Comparison of ENCODE assay signal across 21 mouse cellular contexts in genomic region chr7:71234176-71234769, GRCm38 (mm10).
DNase-seq lines count a peak whose midpoint lies in the region; ATAC-seq and TF ChIP-seq lines count a peak whose summit lies in the region.
"Had no signal": no experiment of that assay in that cellular context is flagged by ENCODE, and none has a peak within 500 bp of the region (broad histone marks: within the 10 kb centered on the region; RNA-seq: fewer than 3 reads in every experiment).

No protein-coding gene starts in this region.

- H3K36me3 ChIP-seq in heart, embryonic 13.5 days, result no peaks in the 10 kb centered on the region
- H3K36me3 ChIP-seq in heart, embryonic 12.5 days, result no peaks in the 10 kb centered on the region
- H3K36me3 ChIP-seq in kidney, postnatal 0 days (ENCODE audit: insufficient read depth, low read length), result no peaks in the 10 kb centered on the region
- H3K36me3 ChIP-seq in forebrain, postnatal 0 days (ENCODE audit: insufficient read depth), result no peaks in the 10 kb centered on the region
- H3K36me3 ChIP-seq: forebrain, embryonic 10.5 days; limb, embryonic 13.5 days; liver, embryonic 13.5 days; midbrain, embryonic 10.5 days had no signal

- H3K9me3 ChIP-seq in heart, embryonic 13.5 days, result no peaks in the 10 kb centered on the region
- H3K9me3 ChIP-seq in heart, embryonic 12.5 days (replicated peaks), result no peaks in the 10 kb centered on the region
- H3K9me3 ChIP-seq in kidney, postnatal 0 days (replicated peaks; ENCODE audit: low read length), result no peaks in the 10 kb centered on the region
- no peaks in the 10 kb centered on the region for H3K9me3 ChIP-seq in forebrain, postnatal 0 days (ENCODE audit: low read length)
- H3K9me3 ChIP-seq: forebrain, embryonic 10.5 days; limb, embryonic 13.5 days; liver, embryonic 13.5 days; midbrain, embryonic 10.5 days had no signal

- no peak overlapping the region for H3K9ac ChIP-seq in heart, embryonic 13.5 days
- no peak overlapping the region for H3K9ac ChIP-seq in heart, embryonic 12.5 days
- no peak overlapping the region for H3K9ac ChIP-seq in kidney, postnatal 0 days (ENCODE audit: low read depth, low read length)
- H3K9ac ChIP-seq in forebrain, postnatal 0 days, result no peak overlapping the region
- H3K9ac ChIP-seq: limb, embryonic 13.5 days; liver, embryonic 13.5 days had no signal

- peak; percentile 73 for DNase-seq in kidney, postnatal 0 days (ENCODE audit: low spot score)
- DNase-seq in kidney, adult 11 months, result no peak
- peak; percentile 10 for DNase-seq in retina, embryonic 14.5 days (ENCODE audit: low spot score)
- no peak for DNase-seq in retina, postnatal 1 day
- DNase-seq in forebrain, postnatal 0 days, result no peak
- DNase-seq: adrenal gland, postnatal 14 days; cerebellum, adult 11 months; cerebellum, postnatal 10 days; heart, postnatal 4 days; layer of hippocampus, postnatal 36 days; liver, embryonic 13.5 days; right cerebral cortex, postnatal 4 days; thymus, adult 18-20 months had no signal

- H3K27me3 ChIP-seq in heart, embryonic 13.5 days (replicated peaks), result 0 out of 2 replicates have a peak, but pooled peaks cover 7% of the 10 kb centered on the region
- H3K27me3 ChIP-seq in heart, embryonic 12.5 days (replicated peaks), result peaks cover 8% of the 10 kb centered on the region
- no peaks in the 10 kb centered on the region for H3K27me3 ChIP-seq in kidney, postnatal 0 days (ENCODE audit: insufficient read depth, low read length)
- no peaks in the 10 kb centered on the region for H3K27me3 ChIP-seq in forebrain, postnatal 0 days (ENCODE audit: insufficient read depth, low read length)
- H3K27me3 ChIP-seq: CH12.LX; limb, embryonic 13.5 days; liver, embryonic 13.5 days had no signal

- no peak overlapping the region for H3K4me3 ChIP-seq in heart, embryonic 13.5 days
- H3K4me3 ChIP-seq in heart, embryonic 12.5 days, result no peak overlapping the region
- no peak overlapping the region for H3K4me3 ChIP-seq in kidney, postnatal 0 days (replicated peaks; ENCODE audit: low read depth, low read length)
- H3K4me3 ChIP-seq in forebrain, postnatal 0 days (ENCODE audit: low read depth, low read length), result no peak overlapping the region
- H3K4me3 ChIP-seq: forebrain, embryonic 10.5 days; limb, embryonic 13.5 days; liver, embryonic 13.5 days; midbrain, embryonic 10.5 days had no signal

- no peak for TF ChIP-seq CTCF in kidney, postnatal 0 days (IDR thresholded peaks at IDR 0.05; ENCODE audit: low read depth)
- no peak for TF ChIP-seq CTCF in forebrain, postnatal 0 days (IDR thresholded peaks at IDR 0.05; ENCODE audit: low read depth)

- WGBS in heart, embryonic 13.5 days, result 76% methylated on average over 5 of the region's 5 CpGs
- WGBS in heart, embryonic 12.5 days, result 85% methylated on average over 5 of the region's 5 CpGs
- WGBS in kidney, postnatal 0 days, result 61% methylated on average over 5 of the region's 5 CpGs
- 69% methylated on average over 5 of the region's 5 CpGs for WGBS in forebrain, postnatal 0 days

- H3K4me2 ChIP-seq in heart, embryonic 13.5 days, result no peak overlapping the region
- no peak overlapping the region for H3K4me2 ChIP-seq in heart, embryonic 12.5 days
- no peak overlapping the region for H3K4me2 ChIP-seq in kidney, postnatal 0 days (ENCODE audit: low read length)
- H3K4me2 ChIP-seq in forebrain, postnatal 0 days (ENCODE audit: low read depth), result no peak overlapping the region
- H3K4me2 ChIP-seq: limb, embryonic 13.5 days; liver, embryonic 13.5 days had no signal

- peak overlapping the region; percentile 67; the same call in 1 of the 2 replicates for H3K27ac ChIP-seq in heart, embryonic 13.5 days (replicated peaks)
- no peak overlapping the region for H3K27ac ChIP-seq in heart, embryonic 12.5 days (ENCODE audit: poor library complexity, severe bottlenecking)
- H3K27ac ChIP-seq in kidney, postnatal 0 days, result peak overlapping the region; percentile 55
- H3K27ac ChIP-seq in forebrain, postnatal 0 days (ENCODE audit: low read depth, low read length), result no peak overlapping the region
- H3K27ac ChIP-seq: forebrain, embryonic 10.5 days; limb, embryonic 13.5 days; liver, embryonic 13.5 days; macrophage; midbrain, embryonic 10.5 days had no signal

- H3K4me1 ChIP-seq in heart, embryonic 13.5 days, result peaks cover 57% of the 10 kb centered on the region
- peaks cover 29% of the 10 kb centered on the region for H3K4me1 ChIP-seq in heart, embryonic 12.5 days (replicated peaks)
- H3K4me1 ChIP-seq in kidney, postnatal 0 days (replicated peaks; ENCODE audit: insufficient read depth, low read length), result peaks cover 7% of the 10 kb centered on the region
- no peaks in the 10 kb centered on the region for H3K4me1 ChIP-seq in forebrain, postnatal 0 days (ENCODE audit: insufficient read depth)
- H3K4me1 ChIP-seq: liver, embryonic 13.5 days had no signal

- ATAC-seq in heart, embryonic 13.5 days (ENCODE audit: extremely low read depth, insufficient number of reproducible peaks, low FRiP score, low TSS enrichment), result no peak
- no peak for ATAC-seq in heart, embryonic 12.5 days (ENCODE audit: insufficient number of reproducible peaks, low FRiP score)
- no peak for ATAC-seq in kidney, postnatal 0 days (replicated peaks; ENCODE audit: low FRiP score, low read depth)
- no peak for ATAC-seq in forebrain, postnatal 0 days
- ATAC-seq: hindbrain, embryonic 16.5 days had no signal

Comparison
In these comparisons a context has a peak if more than half of its experiments do, and no peak if none do; other contexts are left out.
1. H3K27ac ChIP-seq: peak in heart, embryonic 13.5 days (single experiment) and kidney, postnatal 0 days (single experiment); none in heart, embryonic 12.5 days (single experiment) and forebrain, postnatal 0 days (single experiment).
2. DNase-seq: peak in kidney, postnatal 0 days (single experiment) and retina, embryonic 14.5 days (single experiment); none in kidney, adult 11 months (single experiment), retina, postnatal 1 day (single experiment) and forebrain, postnatal 0 days (single experiment).